Mouse (Mus musculus) adrenal gland, postnatal 10 days (tissue): ENCODE results near the gene Zp3r. TPM values are rescaled to one million over a fixed set of nuclear protein-coding genes. Genes with fewer than 3 reads are reported as not detected.

Experiments used
- total RNA-seq, 2 experiments: library from RNA; stranded (reverse); gene quantifications; 2 replicates each; pipeline ENCODE4 v1.2.3; 2021

Zp3r gene
- total RNA-seq, 2 experiments from 2014 or later, result not detected

Other genes starting within 250 kb of the Zp3r start
- under 1 TPM in 1 of 2 experiments, not detected in 1; 0.51 TPM for gene Cd55b, start 206.6 kb downstream of the Zp3r start, total RNA-seq
- 10 to 100 TPM; 21.7 to 29.1 TPM for gene Cd55, start 166.9 kb downstream of the Zp3r start, total RNA-seq
- gene C4bp, start 32.0 kb upstream of the Zp3r start, total RNA-seq, result 10 to 100 TPM; 11.4 to 14.9 TPM
- gene Gm29427, start 86.2 kb upstream of the Zp3r start, total RNA-seq, result not detected
- 1 to 10 TPM; 7.4 to 8.1 TPM for gene Yod1, start 87.7 kb upstream of the Zp3r start, total RNA-seq
- 10 to 100 TPM; 16.1 to 22.1 TPM for gene Pfkfb2, start 99.6 kb upstream of the Zp3r start, total RNA-seq
- gene AA986860, start 102.4 kb upstream of the Zp3r start, total RNA-seq, result 1 to 10 TPM; 2.1 to 2.3 TPM
- gene Fcamr, start 171.3 kb upstream of the Zp3r start, total RNA-seq, result under 1 TPM; 0.15 to 0.24 TPM
- 1 to 10 TPM; 1.1 to 1.3 TPM for gene Pigr, start 197.1 kb upstream of the Zp3r start, total RNA-seq
- 1 to 10 TPM; 3.4 to 4.1 TPM for gene Fcmr, start 236.0 kb upstream of the Zp3r start, total RNA-seq